Mouse (Mus musculus) c-Kit-negative CD71-positive TER-119-positive erythroid progenitor cells, embryonic 14.5 days (primary cell): ENCODE results near the gene Ado.

Experiments
- DNase-seq: peaks from one replicate; pipeline ENCODE4 v3.0.0-alpha.2; 2013; ENCODE audit warnings: low read depth, low spot score

The Ado gene

GRCm38 (mm10) chr10:67536621-67537141 is 12.1 kb downstream of the Ado start:
- no peak for DNase-seq

GRCm38 (mm10) chr10:67535972-67536371 is 12.8 kb downstream of the Ado start:
- DNase-seq = no peak

- DNase-seq = no peak
These were observed 13.5 kb downstream of the Ado start, which contains the start of gene Egr2 for GRCm38 (mm10) chr10:67535256-67535655. TSS of gene Egr2 (plus strand) at chr10:67535475.

GRCm38 (mm10) chr10:67529769-67530168 is 19.0 kb downstream of the Ado start:
- no peak for DNase-seq

- no peak for DNase-seq
These were observed 22.3 kb downstream of the Ado start for GRCm38 (mm10) chr10:67526435-67526834.

GRCm38 (mm10) chr10:67524694-67525093 is 24.1 kb downstream of the Ado start:
- no peak for DNase-seq

- DNase-seq = no peak
These were observed 24.6 kb downstream of the Ado start for GRCm38 (mm10) chr10:67524130-67524529.

GRCm38 (mm10) chr10:67518733-67519132 is 30.0 kb downstream of the Ado start:
- no peak for DNase-seq

- DNase-seq = no peak
These were observed 35.9 kb downstream of the Ado start for GRCm38 (mm10) chr10:67512871-67513270.

GRCm38 (mm10) chr10:67512211-67512610 is 36.5 kb downstream of the Ado start:
- no peak for DNase-seq

- no peak for DNase-seq
These were observed 43.5 kb downstream of the Ado start for GRCm38 (mm10) chr10:67505248-67505647.

- DNase-seq = no peak
These were observed 44.7 kb downstream of the Ado start for GRCm38 (mm10) chr10:67504046-67504445.

GRCm38 (mm10) chr10:67503320-67503995 is 45.3 kb downstream of the Ado start:
- no peak for DNase-seq

GRCm38 (mm10) chr10:67497951-67498350 is 50.8 kb downstream of the Ado start:
- no peak for DNase-seq

- DNase-seq = no peak
These were observed 51.4 kb downstream of the Ado start for GRCm38 (mm10) chr10:67497144-67497892.
